Mouse (Mus musculus): ENCODE results near the gene Mapk3.

Mapk3 gene

GRCm38 (mm10) chr7:126801057-126801422 lies 41.6 kb downstream of the Mapk3 start:
- in situ Hi-C loops (cut with MboI, MseI), result no loop called here

- in situ Hi-C loops (cut with MboI, MseI), result no loop called here
These were observed 42.9 kb downstream of the Mapk3 start for GRCm38 (mm10) chr7:126802134-126802889.

DNA sequence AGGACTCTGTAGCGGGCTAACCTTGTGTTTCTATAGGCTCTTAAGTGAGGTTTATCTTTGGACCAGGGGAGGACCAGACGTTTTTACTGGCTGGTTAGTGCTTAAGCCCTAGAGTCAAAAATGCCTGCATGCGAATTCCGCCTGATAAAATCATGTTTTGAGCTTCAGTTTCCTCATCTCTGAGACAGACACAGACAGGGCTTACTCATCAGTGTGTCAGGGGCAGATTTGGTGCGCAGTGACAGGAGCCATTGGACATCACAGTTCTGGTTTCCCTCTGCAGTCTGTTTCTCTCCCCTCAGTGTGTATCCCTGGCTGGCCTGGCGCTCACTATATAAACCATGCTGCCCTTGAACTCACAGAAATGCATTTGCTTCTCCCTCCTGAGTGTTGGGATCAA lies 43.8 kb downstream of the Mapk3 start:
- in situ Hi-C loops (cut with MboI, MseI), result no loop called here

GRCm38 (mm10) chr7:126803751-126804150 lies 44.4 kb downstream of the Mapk3 start:
- in situ Hi-C loops (cut with MboI, MseI), result no loop called here

GRCm38 (mm10) chr7:126806956-126807355 lies 47.6 kb downstream of the Mapk3 start:
- in situ Hi-C loops (cut with MboI, MseI), result no loop called here

DNA sequence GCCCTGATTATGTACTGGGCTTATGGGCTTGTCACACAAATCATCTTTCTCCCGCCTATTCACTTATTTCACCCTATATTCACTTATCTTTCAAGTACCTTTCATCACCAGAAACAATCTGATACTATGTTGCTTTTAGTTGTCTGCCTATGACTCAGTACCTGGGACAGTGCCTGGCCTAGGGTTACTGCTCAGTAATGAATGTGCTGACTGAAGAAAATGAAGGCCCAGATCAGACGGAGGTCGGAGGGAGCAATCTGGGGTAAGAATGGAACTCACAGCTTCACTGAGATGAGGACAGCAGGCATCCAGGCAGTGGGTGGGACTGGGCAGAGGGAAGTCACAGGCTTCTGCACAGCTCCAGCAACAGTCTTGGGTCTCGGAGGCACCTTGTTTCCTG lies 48.0 kb downstream of the Mapk3 start:
- in situ Hi-C loops (cut with MboI, MseI), result no loop called here

DNA sequence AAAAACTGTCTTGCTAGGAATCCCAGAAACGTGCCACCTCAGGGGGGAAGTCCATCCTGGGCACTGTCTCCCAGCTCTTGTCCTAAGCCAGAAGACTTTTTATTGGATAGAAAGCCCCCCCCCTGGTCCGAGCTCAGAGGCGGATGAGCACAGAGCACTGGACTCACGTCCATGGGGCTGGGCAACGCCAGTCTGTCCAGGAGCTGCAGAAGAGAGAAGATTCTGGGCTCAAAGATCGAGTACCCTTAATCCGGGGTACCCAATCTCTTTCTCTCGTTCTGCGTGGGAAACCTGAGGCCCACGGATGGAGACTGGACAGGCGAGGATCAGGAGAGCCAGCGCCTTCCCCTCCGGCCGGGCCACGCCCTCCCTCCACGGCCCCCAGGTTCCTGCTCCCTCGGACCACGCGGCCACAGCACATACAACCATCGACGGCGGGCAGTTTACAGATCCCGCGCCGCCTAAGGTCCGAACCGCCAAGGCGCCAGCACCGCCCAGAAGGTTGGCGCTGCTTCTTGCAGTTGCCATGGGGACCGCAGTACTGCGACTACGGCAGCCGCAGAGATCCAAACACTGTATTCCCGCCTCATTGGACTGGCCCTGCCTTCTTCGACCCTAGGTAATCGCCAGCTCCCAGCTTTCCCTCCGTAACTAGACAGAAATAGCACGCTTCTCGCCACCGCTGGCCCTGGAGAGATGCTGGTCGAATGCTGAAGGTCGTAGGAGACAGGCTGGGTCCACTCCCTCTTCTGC lies 49.5 kb downstream of the Mapk3 start:
- in situ Hi-C loops (cut with MboI, MseI), result no loop called here

- in situ Hi-C loops (cut with MboI, MseI), result no loop called here
These were observed 50.4 kb downstream of the Mapk3 start for GRCm38 (mm10) chr7:126809723-126810369.
